Mouse (Mus musculus) MEL (cell line): Measurements from ENCODE around the gene Gpr180. TPM values are rescaled to one million over a fixed set of nuclear protein-coding genes. Genes with fewer than 3 reads are reported as not detected.
A peak's percentile ranks its signal among the peaks of the same experiment; 100 is the strongest.

Source experiments
- DNase-seq: peaks from one replicate; pipeline ENCODE4 v3.0.0; 2011; ENCODE audit warnings: low read depth, low spot score
- H3K27ac ChIP-seq: 2 replicates; pipeline ENCODE4 v1.5.1; 2012; ENCODE audit warnings: low read depth, mild to moderate bottlenecking, control low read depth, low read length, moderate library complexity; ENCODE audit not compliant: control insufficient read depth
- H3K27me3 ChIP-seq, 2 experiments: fragments of 150-350 bp in 1 of 2; sonication (generic) in 1 of 2; 2 replicates each; pipeline ENCODE4 v1.6.1; 2012; ENCODE audit warnings: low read length in 2 of 2, mild to moderate bottlenecking in 2 of 2, improper control_type of control experiment in 1 of 2, moderate library complexity in 1 of 2; ENCODE audit not compliant: insufficient read depth in 2 of 2, control insufficient read depth in 1 of 2
- H3K36me3 ChIP-seq, 2 experiments: 2 replicates each; pipeline ENCODE4 v1.6.1; 2012 to 2014; ENCODE audit warnings: low read length in 2 of 2, improper control_type of control experiment in 1 of 2, inconsistent platforms in 1 of 2, mild to moderate bottlenecking in 1 of 2; ENCODE audit not compliant: insufficient read depth in 2 of 2, control insufficient read depth in 1 of 2
- H3K4me1 ChIP-seq, 2 experiments: fragments of 150-350 bp in 1 of 2; sonication (generic) in 1 of 2; 2 replicates each; pipeline ENCODE4 v1.6.1; 2012; ENCODE audit warnings: low read length in 2 of 2, improper control_type of control experiment in 1 of 2, mild to moderate bottlenecking in 1 of 2; ENCODE audit not compliant: insufficient read depth in 2 of 2, control insufficient read depth in 1 of 2
- H3K4me3 ChIP-seq, 2 experiments: fragments of 150-350 bp in 1 of 2; sonication (generic) in 1 of 2; 2 replicates each; pipeline ENCODE4 v1.5.1; 2012; ENCODE audit warnings: low read depth in 2 of 2, low read length in 2 of 2, mild to moderate bottlenecking in 2 of 2, moderate library complexity in 2 of 2, control low read depth in 1 of 2, improper control_type of control experiment in 1 of 2; ENCODE audit not compliant: control insufficient read depth in 1 of 2, insufficient read depth in 1 of 2
- H3K79me2 ChIP-seq: 2 replicates; pipeline ENCODE4 v1.6.1; 2012; ENCODE audit warnings: mild to moderate bottlenecking, low read length, moderate library complexity; ENCODE audit not compliant: control insufficient read depth, poor library complexity, insufficient read depth
- H3K9ac ChIP-seq: 2 replicates; pipeline ENCODE4 v1.6.1; 2012; ENCODE audit warnings: low read depth, mild to moderate bottlenecking, control low read depth, low read length, moderate library complexity; ENCODE audit not compliant: control insufficient read depth, poor library complexity, severe bottlenecking
- H3K9me3 ChIP-seq: fragments of 150-350 bp; sonication (generic); replicated peaks from 2 replicates; pipeline ENCODE4 v1.6.1; 2012; ENCODE audit warnings: mild to moderate bottlenecking, low read length, improper control_type of control experiment, moderate library complexity; ENCODE audit not compliant: insufficient read depth
- BHLHE40 ChIP-seq: IDR thresholded peaks from 2 replicates; pipeline ENCODE4 v1.6.1; 2012; ENCODE audit warnings: low read depth, mild to moderate bottlenecking, inconsistent platforms, low read length, improper control_type of control experiment, borderline replicate concordance
- CHD2 ChIP-seq: IDR thresholded peaks from 2 replicates; pipeline ENCODE4 v1.6.1; 2011; ENCODE audit warnings: low read length, improper control_type of control experiment
- CTCF ChIP-seq, 3 experiments: IDR thresholded peaks in 2 of 3; conservative IDR thresholded peaks in 1 of 3; 2 replicates each; pipeline ENCODE4 v1.5.1; 2011 to 2012; ENCODE audit warnings: low read length in 3 of 3, low read depth in 2 of 3, mild to moderate bottlenecking in 2 of 3, improper control_type of control experiment in 1 of 3, inconsistent platforms in 1 of 3, mixed read lengths in 1 of 3, moderate library complexity in 1 of 3; ENCODE audit not compliant: control insufficient read depth in 1 of 3, insufficient read depth in 1 of 3, poor library complexity in 1 of 3, severe bottlenecking in 1 of 3
- E2F4 ChIP-seq: IDR thresholded peaks from 2 replicates; pipeline ENCODE4 v1.6.1; 2011; ENCODE audit warnings: low read depth, low read length, improper control_type of control experiment, borderline replicate concordance
- ELF1 ChIP-seq: IDR thresholded peaks from 2 replicates; pipeline ENCODE4 v1.6.1; 2014; ENCODE audit warnings: low read depth, mild to moderate bottlenecking, inconsistent platforms, low read length, improper control_type of control experiment, moderate library complexity
- EP300 ChIP-seq, 2 experiments: IDR thresholded peaks; 2 replicates each; pipeline ENCODE4 v1.6.1; 2011; ENCODE audit warnings: improper control_type of control experiment in 2 of 2, low read length in 2 of 2, low read depth in 1 of 2, mild to moderate bottlenecking in 1 of 2
- ETS1 ChIP-seq: IDR thresholded peaks from 2 replicates; pipeline ENCODE4 v1.6.1; 2012; ENCODE audit warnings: low read depth, mild to moderate bottlenecking, inconsistent platforms, low read length, improper control_type of control experiment, moderate library complexity
- GATA1 ChIP-seq: IDR thresholded peaks from 2 replicates; pipeline ENCODE4 v1.6.1; 2011; ENCODE audit warnings: low read depth, low read length, improper control_type of control experiment
- HCFC1 ChIP-seq: IDR thresholded peaks from 2 replicates; pipeline ENCODE4 v1.6.1; 2012; ENCODE audit warnings: low read depth, mild to moderate bottlenecking, inconsistent platforms, low read length, improper control_type of control experiment, moderate library complexity
- JUND ChIP-seq: IDR thresholded peaks from 2 replicates; pipeline ENCODE4 v1.6.1; 2011; ENCODE audit warnings: low read depth, mild to moderate bottlenecking, improper control_type of control experiment, low read length
- KAT2A ChIP-seq: conservative IDR thresholded peaks from 2 replicates; pipeline ENCODE4 v1.6.1; 2012; ENCODE audit warnings: low read depth, low read length, improper control_type of control experiment, inconsistent platforms
- MAFK ChIP-seq: IDR thresholded peaks from 2 replicates; pipeline ENCODE4 v1.6.1; 2011; ENCODE audit warnings: low read depth, mild to moderate bottlenecking, low read length, improper control_type of control experiment, borderline replicate concordance
- MAX ChIP-seq: IDR thresholded peaks from 2 replicates; pipeline ENCODE4 v1.6.1; 2011; ENCODE audit warnings: low read length, improper control_type of control experiment
- MAZ ChIP-seq: IDR thresholded peaks from 2 replicates; pipeline ENCODE4 v1.6.1; 2012; ENCODE audit warnings: low read depth, mild to moderate bottlenecking, inconsistent platforms, low read length, improper control_type of control experiment
- MEF2A ChIP-seq: IDR thresholded peaks from 2 replicates; pipeline ENCODE4 v1.6.1; 2014; ENCODE audit warnings: low read depth, mild to moderate bottlenecking, inconsistent platforms, low read length, improper control_type of control experiment; ENCODE audit not compliant: poor library complexity, insufficient replicate concordance, severe bottlenecking; ENCODE audit errors: extremely low read depth
- MXI1 ChIP-seq: IDR thresholded peaks from 2 replicates; pipeline ENCODE4 v1.6.1; 2011; ENCODE audit warnings: mild to moderate bottlenecking, low read depth, low read length, improper control_type of control experiment
- MYB ChIP-seq: IDR thresholded peaks from 2 replicates; pipeline ENCODE4 v1.6.1; 2011; ENCODE audit warnings: mild to moderate bottlenecking, low read depth, low read length, improper control_type of control experiment
- MYC ChIP-seq: IDR thresholded peaks from 2 replicates; pipeline ENCODE4 v1.6.1; 2011; ENCODE audit warnings: low read depth, mild to moderate bottlenecking, low read length, improper control_type of control experiment, moderate library complexity
- NELFE ChIP-seq: IDR thresholded peaks from 2 replicates; pipeline ENCODE4 v1.6.1; 2011; ENCODE audit warnings: low read depth, low read length, improper control_type of control experiment
- NRF1 ChIP-seq: IDR thresholded peaks from 2 replicates; pipeline ENCODE4 v1.6.1; 2014; ENCODE audit warnings: low read depth, mild to moderate bottlenecking, inconsistent platforms, low read length, improper control_type of control experiment, moderate library complexity; ENCODE audit not compliant: poor library complexity, insufficient read depth, severe bottlenecking
- POLR2A ChIP-seq, 2 experiments: IDR thresholded peaks; 2 replicates each; pipeline ENCODE4 v1.6.1; 2011 to 2012; ENCODE audit warnings: low read length in 2 of 2, mild to moderate bottlenecking in 2 of 2, control low read depth in 1 of 2, improper control_type of control experiment in 1 of 2, low read depth in 1 of 2, moderate library complexity in 1 of 2; ENCODE audit not compliant: control insufficient read depth in 1 of 2, insufficient read depth in 1 of 2, poor library complexity in 1 of 2
- POLR2AphosphoS2 ChIP-seq: IDR thresholded peaks from 2 replicates; pipeline ENCODE4 v1.6.1; 2011; ENCODE audit warnings: low read length, improper control_type of control experiment
- RAD21 ChIP-seq: IDR thresholded peaks from 2 replicates; pipeline ENCODE4 v1.6.1; 2011; ENCODE audit warnings: mild to moderate bottlenecking, low read depth, low read length, improper control_type of control experiment
- RCOR1 ChIP-seq: IDR thresholded peaks from 2 replicates; pipeline ENCODE4 v1.6.1; 2012; ENCODE audit warnings: low read depth, mild to moderate bottlenecking, inconsistent platforms, low read length, improper control_type of control experiment
- SIN3A ChIP-seq: IDR thresholded peaks from 2 replicates; pipeline ENCODE4 v1.6.1; 2012; ENCODE audit warnings: low read length, improper control_type of control experiment, inconsistent platforms
- SMC3 ChIP-seq: IDR thresholded peaks from 2 replicates; pipeline ENCODE4 v1.6.1; 2011; ENCODE audit warnings: low read depth, low read length, improper control_type of control experiment
- TAL1 ChIP-seq: IDR thresholded peaks from 2 replicates; pipeline ENCODE4 v1.6.1; 2012; ENCODE audit warnings: mild to moderate bottlenecking, inconsistent platforms, low read length, moderate library complexity, mixed read lengths
- TBP ChIP-seq: IDR thresholded peaks from 2 replicates; pipeline ENCODE4 v1.8.0; 2011; ENCODE audit warnings: low read depth, low read length, improper control_type of control experiment
- TCF12 ChIP-seq: IDR thresholded peaks from 2 replicates; pipeline ENCODE4 v1.6.1; 2014; ENCODE audit warnings: low read depth, mild to moderate bottlenecking, inconsistent platforms, low read length, improper control_type of control experiment, moderate library complexity
- UBTF ChIP-seq: IDR thresholded peaks from 2 replicates; pipeline ENCODE4 v1.6.1; 2012; ENCODE audit warnings: low read depth, mild to moderate bottlenecking, inconsistent platforms, low read length, improper control_type of control experiment, moderate library complexity, borderline replicate concordance; ENCODE audit not compliant: insufficient read depth
- USF1 ChIP-seq: IDR thresholded peaks from 2 replicates; pipeline ENCODE4 v1.6.1; 2014; ENCODE audit warnings: low read depth, mild to moderate bottlenecking, inconsistent platforms, low read length, improper control_type of control experiment, moderate library complexity
- USF2 ChIP-seq, 2 experiments: IDR thresholded peaks; 2 replicates each; pipeline ENCODE4 v1.6.1; 2011 to 2012; ENCODE audit warnings: improper control_type of control experiment in 2 of 2, low read length in 2 of 2, borderline replicate concordance in 1 of 2, inconsistent platforms in 1 of 2, low read depth in 1 of 2, mild to moderate bottlenecking in 1 of 2; ENCODE audit not compliant: insufficient read depth in 1 of 2
- ZC3H11A ChIP-seq: IDR thresholded peaks from 2 replicates; pipeline ENCODE4 v1.6.1; 2012; ENCODE audit warnings: low read depth, mild to moderate bottlenecking, inconsistent platforms, low read length, improper control_type of control experiment
- ZKSCAN1 ChIP-seq: IDR thresholded peaks from 2 replicates; pipeline ENCODE4 v1.6.1; 2012; ENCODE audit warnings: low read depth, mild to moderate bottlenecking, inconsistent platforms, low read length, improper control_type of control experiment, moderate library complexity
- ZMIZ1 ChIP-seq: IDR thresholded peaks from 2 replicates; pipeline ENCODE4 v1.6.1; 2012; ENCODE audit warnings: low read depth, mild to moderate bottlenecking, inconsistent platforms, low read length, improper control_type of control experiment, moderate library complexity
- ZNF384 ChIP-seq: IDR thresholded peaks from 2 replicates; pipeline ENCODE4 v1.6.1; 2012; ENCODE audit warnings: low read depth, mild to moderate bottlenecking, inconsistent platforms, low read length, improper control_type of control experiment
- polyA plus RNA-seq, 2 experiments: library from polyadenylated mRNA; stranded (reverse) in 1 of 2; unstranded in 1 of 2; fragments of >175 nt in 1 of 2; fragments of >200 nt in 1 of 2; gene quantifications; 2 replicates each; pipeline versions ENCODE4 v1.2.1 to v1.2.4; 2012; ENCODE audit warnings: low replicate concordance in 2 of 2, low read depth in 1 of 2; ENCODE audit not compliant: insufficient read length in 2 of 2, insufficient read depth in 1 of 2, missing spikeins in 1 of 2
- total RNA-seq: library from RNA; depleted of rRNA; stranded (reverse); fragments of 300-350 nt; gene quantifications from 2 replicates; pipeline ENCODE4 v1.2.3, GENCODE M21; 2012

Gene Gpr180
- total and polyA plus RNA-seq, 3 experiments: 12.6 to 14.8 TPM; not detected in 1

- Histone ChIP-seq H3K4me1 (peaks cover 0 to 9% of the 10 kb centered on the region in 2 experiments; a peak in 3 of 4 replicates), H3K27me3 (no peaks in the 10 kb centered on the region), H3K9ac (peak overlapping the region; percentile 83), H3K27ac (peak overlapping the region; percentile 88), H3K36me3 (peaks cover 0 to 14% of the 10 kb centered on the region in 2 experiments; a peak in 2 of 4 replicates), H3K79me2 (peaks cover 3% of the 10 kb centered on the region), H3K4me3 (peak overlapping the region; percentile 67 to 88), H3K9me3 (no peaks in the 10 kb centered on the region)
- DNase-seq: peak; percentile 78
- no peak for TF ChIP-seq CHD2
- TF ChIP-seq USF1: no peak
- TF ChIP-seq ZMIZ1: peak; percentile 91
- no peak for TF ChIP-seq TAL1
- TF ChIP-seq ZKSCAN1: no peak
- no peak for TF ChIP-seq SMC3
- TF ChIP-seq RAD21: no peak
- TF ChIP-seq NELFE: peak; percentile 78
- TF ChIP-seq MYB: no peak
- TF ChIP-seq MYC: peak; percentile 43; the same call in 1 of the 2 replicates
- no peak for TF ChIP-seq UBTF
- TF ChIP-seq RCOR1: no peak
- peak; percentile 64 for TF ChIP-seq SIN3A
- TF ChIP-seq HCFC1: peak; percentile 76
- no peak for TF ChIP-seq E2F4
- TF ChIP-seq CTCF (IDR thresholded peaks at IDR 0.05 in 2 of 3, conservative IDR thresholded peaks at IDR 0.05 in 1 of 3; ENCODE audit: control insufficient read depth in 1 of 3, insufficient read depth in 1 of 3, low read depth in 2 of 3, low read length in 3 of 3, poor library complexity in 1 of 3, severe bottlenecking in 1 of 3): no peak
- 0 out of 2 replicates have a peak, but pooled peaks have one; percentile 28 for TF ChIP-seq ZNF384
- TF ChIP-seq NRF1: peak; percentile 59
- TF ChIP-seq KAT2A: peak; percentile 44; the same call in 1 of the 2 replicates
- 0 out of 2 replicates have a peak, but pooled peaks have one; percentile 12 for TF ChIP-seq TCF12
- no peak for TF ChIP-seq JUND
- no peak for TF ChIP-seq MAZ
- no peak for TF ChIP-seq EP300 (IDR thresholded peaks at IDR 0.05; ENCODE audit: low read depth in 1 of 2, low read length in 2 of 2)
- TF ChIP-seq ELF1: peak; percentile 78
- peak; percentile 66 for TF ChIP-seq GATA1
- TF ChIP-seq ETS1: 0 out of 2 replicates have a peak, but pooled peaks have one; percentile 21
- TF ChIP-seq POLR2A (IDR thresholded peaks at IDR 0.05; ENCODE audit: control insufficient read depth in 1 of 2, insufficient read depth in 1 of 2, low read depth in 1 of 2, low read length in 2 of 2, poor library complexity in 1 of 2): peak; percentile 29 to 82; a peak in 2 of 4 replicates
- peak; percentile 86 for TF ChIP-seq TBP
- TF ChIP-seq POLR2AphosphoS2: peak; percentile 78; the same call in 1 of the 2 replicates
- peak; percentile 69 for TF ChIP-seq MAX
- TF ChIP-seq ZC3H11A: no peak
- no peak for TF ChIP-seq MAFK
- TF ChIP-seq MEF2A: no peak
- TF ChIP-seq MXI1: peak; percentile 64; the same call in 1 of the 2 replicates
- TF ChIP-seq BHLHE40: no peak
- TF ChIP-seq USF2 (IDR thresholded peaks at IDR 0.05; ENCODE audit: borderline replicate concordance in 1 of 2, insufficient read depth in 1 of 2, low read depth in 1 of 2, low read length in 2 of 2): no peak
Measured at GRCm38 (mm10) chr14:118175071-118175693, 38.2 kb downstream of the Gpr180 start.
